9 mouse cellular contexts compared by ENCODE assay signal in the genomic region with DNA sequence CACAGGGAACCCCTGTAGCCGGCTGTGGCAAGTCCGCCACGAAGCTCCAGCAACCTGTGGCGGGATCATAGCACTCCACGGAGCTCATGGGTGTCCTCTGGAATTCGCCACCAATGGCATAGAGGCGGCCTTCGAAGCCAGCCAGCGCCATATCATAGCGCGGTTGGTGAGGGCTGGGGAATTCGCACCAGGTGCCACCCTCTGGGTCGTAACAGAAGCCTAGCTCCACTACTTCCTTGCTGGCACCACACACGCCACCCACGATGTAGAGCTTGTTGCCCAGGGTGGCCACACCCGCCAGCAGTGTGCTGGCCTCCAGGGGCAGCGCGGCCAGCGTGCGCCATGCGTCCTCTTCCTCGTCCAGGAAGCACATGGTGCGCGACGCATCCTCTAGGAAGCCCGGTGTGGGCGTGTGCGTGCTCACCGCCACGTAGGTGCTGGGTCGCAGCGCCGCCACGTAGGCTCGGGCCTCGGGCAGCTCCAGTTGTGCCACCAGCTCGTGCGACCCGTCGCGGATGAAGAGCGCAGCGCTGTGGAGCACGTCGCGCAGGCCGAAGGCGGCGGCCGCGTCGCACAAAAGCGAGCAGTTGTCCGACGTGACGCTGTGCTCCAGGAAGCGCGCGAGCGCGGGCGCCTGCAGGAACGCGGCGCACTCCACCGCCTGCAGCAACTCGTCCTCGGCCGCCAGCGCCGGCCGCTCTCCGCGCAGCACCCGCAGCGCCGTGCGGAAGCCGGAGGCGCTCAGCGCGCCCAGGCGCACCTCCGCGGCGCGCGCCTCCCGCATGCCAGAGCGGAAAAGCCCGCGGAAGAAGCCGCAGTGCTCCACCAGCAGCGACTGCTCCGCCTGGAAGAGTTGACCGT. TPM values are rescaled to one million over a fixed set of nuclear protein-coding genes. Genes with fewer than 3 reads are reported as not detected.
DNase-seq lines count a peak whose midpoint lies in the region; ATAC-seq and TF ChIP-seq lines count a peak whose summit lies in the region.
"Had no signal": no experiment of that assay in that cellular context is flagged by ENCODE, and none has a peak within 500 bp of the region (broad histone marks: within the 10 kb centered on the region; RNA-seq: fewer than 3 reads in every experiment).

No protein-coding gene starts in this region.

- no peaks in the 10 kb centered on the region for H3K36me3 ChIP-seq in lung, embryonic 16.5 days (ENCODE audit: control insufficient read depth, insufficient read depth, low read length)
- no peaks in the 10 kb centered on the region for H3K36me3 ChIP-seq in embryonic facial prominence, embryonic 10.5 days (replicated peaks)
- H3K36me3 ChIP-seq in hindbrain, embryonic 13.5 days, result no peaks in the 10 kb centered on the region
- no peaks in the 10 kb centered on the region for H3K36me3 ChIP-seq in liver, postnatal 0 days (replicated peaks; ENCODE audit: insufficient read depth, low read length)

- H3K27ac ChIP-seq in lung, embryonic 16.5 days (ENCODE audit: low read length), result no peak overlapping the region
- peak overlapping the region; percentile 63 for H3K27ac ChIP-seq in embryonic facial prominence, embryonic 10.5 days (replicated peaks)
- H3K27ac ChIP-seq in hindbrain, embryonic 13.5 days, result no peak overlapping the region
- H3K27ac ChIP-seq in liver, postnatal 0 days (ENCODE audit: low read depth), result no peak overlapping the region

- DNase-seq in lung, postnatal 25 days (ENCODE audit: low spot score), result no peak
- peak; percentile 61 for DNase-seq in embryonic facial prominence, embryonic 10.5 days (ENCODE audit: low spot score)
- peak; percentile 24 for DNase-seq in liver, postnatal 0 days
- peak; percentile 44 for DNase-seq in testis, postnatal 14 days (ENCODE audit: low spot score)
- no peak for DNase-seq in cerebellum, adult 11-12 months
- DNase-seq in cerebellum, postnatal 10 days, result no peak

- no peak for TF ChIP-seq CTCF in liver, postnatal 0 days (IDR thresholded peaks at IDR 0.05; ENCODE audit: low read depth)

- peaks cover 23% of the 10 kb centered on the region for H3K4me1 ChIP-seq in lung, embryonic 16.5 days (replicated peaks; ENCODE audit: control insufficient read depth, insufficient read depth, low read length)
- peaks cover 18% of the 10 kb centered on the region for H3K4me1 ChIP-seq in embryonic facial prominence, embryonic 10.5 days
- peaks cover 15% of the 10 kb centered on the region for H3K4me1 ChIP-seq in hindbrain, embryonic 13.5 days (replicated peaks)
- H3K4me1 ChIP-seq in liver, postnatal 0 days (ENCODE audit: insufficient read depth), result peaks cover 16% of the 10 kb centered on the region

- WGBS in lung, embryonic 16.5 days, result 15% methylated on average over 83 of the region's 96 CpGs
- 18% methylated on average over 96 of the region's 96 CpGs for WGBS in embryonic facial prominence, embryonic 10.5 days
- WGBS in hindbrain, embryonic 13.5 days, result 18% methylated on average over 93 of the region's 96 CpGs
- 13% methylated on average over 94 of the region's 96 CpGs for WGBS in liver, postnatal 0 days (ENCODE audit: insufficient replicate concordance)

- H3K27me3 ChIP-seq in lung, embryonic 16.5 days (ENCODE audit: control insufficient read depth, insufficient read depth, low read depth, low read length), result peaks cover 22% of the 10 kb centered on the region
- peaks cover 60% of the 10 kb centered on the region for H3K27me3 ChIP-seq in embryonic facial prominence, embryonic 10.5 days (replicated peaks; ENCODE audit: low read depth, poor library complexity, severe bottlenecking)
- peaks cover 60% of the 10 kb centered on the region for H3K27me3 ChIP-seq in hindbrain, embryonic 13.5 days
- H3K27me3 ChIP-seq in liver, postnatal 0 days (ENCODE audit: insufficient read depth, low read length), result peaks cover 26% of the 10 kb centered on the region

- H3K9ac ChIP-seq in lung, embryonic 16.5 days (ENCODE audit: low read length), result peak overlapping the region; percentile 62
- H3K9ac ChIP-seq in hindbrain, embryonic 13.5 days, result peak overlapping the region; percentile 9
- no peak overlapping the region for H3K9ac ChIP-seq in liver, postnatal 0 days (replicated peaks)

- peak overlapping the region; percentile 47 for H3K4me3 ChIP-seq in lung, embryonic 16.5 days (ENCODE audit: low read length)
- peak overlapping the region; percentile 60 for H3K4me3 ChIP-seq in embryonic facial prominence, embryonic 10.5 days
- peak overlapping the region; percentile 46 for H3K4me3 ChIP-seq in hindbrain, embryonic 13.5 days
- peak overlapping the region; percentile 35 for H3K4me3 ChIP-seq in liver, postnatal 0 days (ENCODE audit: low read depth, low read length)

- peak; percentile 18; the same call in 1 of the 2 replicates for ATAC-seq in lung, embryonic 16.5 days (ENCODE audit: low read depth)
- no peak; the same call in none of the 2 replicates for ATAC-seq in hindbrain, embryonic 13.5 days (ENCODE audit: low FRiP score)
- ATAC-seq in liver, postnatal 0 days, result peak; percentile 9; the same call in 1 of the 2 replicates

- H3K4me2 ChIP-seq in lung, embryonic 16.5 days (ENCODE audit: low read depth, low read length), result peak overlapping the region; percentile 71
- peak overlapping the region; percentile 49 for H3K4me2 ChIP-seq in hindbrain, embryonic 13.5 days
- peak overlapping the region; percentile 67 for H3K4me2 ChIP-seq in liver, postnatal 0 days (ENCODE audit: low read depth, low read length)

- TF ChIP-seq EP300 in liver, postnatal 0 days (IDR thresholded peaks at IDR 0.05; ENCODE audit: low read depth), result no peak

- H3K9me3 ChIP-seq in lung, embryonic 16.5 days (ENCODE audit: control insufficient read depth, low read length), result peaks cover 3% of the 10 kb centered on the region; the same call in 1 of the 2 replicates
- 0 out of 2 replicates have a peak, but pooled peaks cover 2% of the 10 kb centered on the region for H3K9me3 ChIP-seq in embryonic facial prominence, embryonic 10.5 days
- H3K9me3 ChIP-seq in hindbrain, embryonic 13.5 days, result no peaks in the 10 kb centered on the region
- H3K9me3 ChIP-seq in liver, postnatal 0 days (ENCODE audit: low read length), result no peaks in the 10 kb centered on the region

RNA-seq across cellular contexts. Expression of gene Kbtbd13, which starts 0.5 kb away (rescaled TPM):
- 4.7 and 4.8 TPM in 2 replicates for polyA plus RNA-seq in lung, embryonic 16.5 days (2015; fragmentation: Nextera tagmentation; extraction: Ambion mirVana)
- polyA plus RNA-seq in embryonic facial prominence, embryonic 10.5 days (2016; fragmentation: Nextera tagmentation; extraction: Ambion mirVana), result 1.0 and 1.2 TPM in 2 replicates
- polyA plus RNA-seq in hindbrain, embryonic 13.5 days (2015; fragmentation: Nextera tagmentation; extraction: Ambion mirVana), result 0.65 and 0.79 TPM in 2 replicates
- 0.09 and 0.11 TPM in 2 replicates for polyA plus RNA-seq in liver, postnatal 0 days (2015; fragmentation: Nextera tagmentation; extraction: Ambion mirVana)

RNA-seq across cellular contexts. Expression of gene Rasl12, which starts 7.3 kb away (rescaled TPM):
- polyA plus RNA-seq in lung, embryonic 16.5 days (2015; fragmentation: Nextera tagmentation; extraction: Ambion mirVana), result 53.8 and 55.8 TPM in 2 replicates
- polyA plus RNA-seq in embryonic facial prominence, embryonic 10.5 days (2016; fragmentation: Nextera tagmentation; extraction: Ambion mirVana), result 7.6 and 8.3 TPM in 2 replicates
- polyA plus RNA-seq in hindbrain, embryonic 13.5 days (2015; fragmentation: Nextera tagmentation; extraction: Ambion mirVana), result 7.1 and 7.9 TPM in 2 replicates
- polyA plus RNA-seq in liver, postnatal 0 days (2015; fragmentation: Nextera tagmentation; extraction: Ambion mirVana), result 0.08 and 0.17 TPM in 2 replicates

RNA-seq across cellular contexts. Expression of gene Ubap1l, which starts 30.1 kb away (rescaled TPM):
- 0.35 TPM in 1 of 2 replicates, not detected in the other for polyA plus RNA-seq in lung, embryonic 16.5 days (2015; fragmentation: Nextera tagmentation; extraction: Ambion mirVana)
- 0.38 and 0.66 TPM in 2 replicates for polyA plus RNA-seq in embryonic facial prominence, embryonic 10.5 days (2016; fragmentation: Nextera tagmentation; extraction: Ambion mirVana)
- polyA plus RNA-seq in hindbrain, embryonic 13.5 days (2015; fragmentation: Nextera tagmentation; extraction: Ambion mirVana), result 2.0 and 2.3 TPM in 2 replicates
- polyA plus RNA-seq in liver, postnatal 0 days (2015; fragmentation: Nextera tagmentation; extraction: Ambion mirVana), result not detected in 2 replicates

RNA-seq across cellular contexts. Expression of gene Slc51b, which starts 31.8 kb away (rescaled TPM):
- polyA plus RNA-seq in lung, embryonic 16.5 days (2015; fragmentation: Nextera tagmentation; extraction: Ambion mirVana), result not detected in 2 replicates
- not detected in 2 replicates for polyA plus RNA-seq in embryonic facial prominence, embryonic 10.5 days (2016; fragmentation: Nextera tagmentation; extraction: Ambion mirVana)
- polyA plus RNA-seq in hindbrain, embryonic 13.5 days (2015; fragmentation: Nextera tagmentation; extraction: Ambion mirVana), result not detected in 2 replicates
- polyA plus RNA-seq in liver, postnatal 0 days (2015; fragmentation: Nextera tagmentation; extraction: Ambion mirVana), result 15.1 and 17.0 TPM in 2 replicates
- polyA plus RNA-seq: cortical plate, adult 2 months had no signal

RNA-seq across cellular contexts. Expression of gene Mtfmt, which starts 44.6 kb away (rescaled TPM):
- 20.1 and 22.2 TPM in 2 replicates for polyA plus RNA-seq in lung, embryonic 16.5 days (2015; fragmentation: Nextera tagmentation; extraction: Ambion mirVana)
- 20.1 and 22.7 TPM in 2 replicates for polyA plus RNA-seq in embryonic facial prominence, embryonic 10.5 days (2016; fragmentation: Nextera tagmentation; extraction: Ambion mirVana)
- polyA plus RNA-seq in hindbrain, embryonic 13.5 days (2015; fragmentation: Nextera tagmentation; extraction: Ambion mirVana), result 26.1 and 27.9 TPM in 2 replicates
- 7.2 and 7.3 TPM in 2 replicates for polyA plus RNA-seq in liver, postnatal 0 days (2015; fragmentation: Nextera tagmentation; extraction: Ambion mirVana)

Comparison
In these comparisons a context has a peak if more than half of its experiments do, and no peak if none do; other contexts are left out.
1. DNase-seq: peak in embryonic facial prominence, embryonic 10.5 days (single experiment), liver, postnatal 0 days (single experiment) and testis, postnatal 14 days (single experiment); none in lung, postnatal 25 days (single experiment), cerebellum, adult 11-12 months (single experiment) and cerebellum, postnatal 10 days (0 of 2).
2. Peak in every context shown above with its lines, with median percentiles within 50 percentile points of each other: H3K4me2 ChIP-seq and H3K4me3 ChIP-seq.